Mouse (Mus musculus): ENCODE results near the gene Gm16867. TPM values are rescaled to one million over a fixed set of nuclear protein-coding genes. Genes with fewer than 3 reads are reported as not detected.
"Not testable (repeated sequence)": the region's sequence is repeated elsewhere in the genome, so short reads cannot be mapped to it uniquely, and the experiment has no call there.

The Gm16867 gene
- polyA plus RNA-seq, 1 experiment from 2014 or later = not detected

DNA sequence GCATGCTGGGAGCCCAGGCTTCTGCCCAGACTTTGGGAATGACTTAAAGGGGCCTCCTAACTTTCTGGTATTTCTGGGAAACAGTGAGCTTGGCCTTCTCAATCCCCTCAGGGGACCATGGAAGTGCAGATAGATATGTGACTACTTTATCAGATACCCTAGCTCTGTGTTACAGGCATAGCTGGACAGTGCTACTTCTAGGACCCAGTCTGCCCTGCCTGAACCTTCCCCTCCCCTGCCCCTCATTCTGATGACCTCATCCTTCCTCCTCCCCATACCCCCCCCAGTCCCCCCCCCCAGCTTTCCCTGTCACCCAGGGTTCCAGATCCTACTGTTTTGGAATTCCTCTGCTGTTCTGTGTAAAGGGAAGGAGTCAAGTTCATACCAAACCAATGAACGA is 56.2 kb downstream of the Gm16867 start:
- not testable (repeated sequence) for H3K9me3 ChIP-seq (ENCODE audit: control insufficient read depth, low read depth, low read length); ATAC-seq (ENCODE audit: insufficient number of reproducible peaks, insufficient read depth, low FRiP score, low read depth); H3K9ac ChIP-seq (replicated peaks; ENCODE audit: low read depth, low read length); H3K4me3 ChIP-seq (ENCODE audit: low read depth, low read length); H3K4me2 ChIP-seq (replicated peaks; ENCODE audit: low read depth, low read length); H3K27ac ChIP-seq (ENCODE audit: low read length); H3K36me3 ChIP-seq (ENCODE audit: control insufficient read depth, insufficient read depth, low read length); H3K27me3 ChIP-seq (ENCODE audit: control insufficient read depth, insufficient read depth, low read length); H3K4me1 ChIP-seq (ENCODE audit: control insufficient read depth, insufficient read depth, low read length)
- no CpG with 5 or more reads among the region's 1 CpGs for WGBS

DNA sequence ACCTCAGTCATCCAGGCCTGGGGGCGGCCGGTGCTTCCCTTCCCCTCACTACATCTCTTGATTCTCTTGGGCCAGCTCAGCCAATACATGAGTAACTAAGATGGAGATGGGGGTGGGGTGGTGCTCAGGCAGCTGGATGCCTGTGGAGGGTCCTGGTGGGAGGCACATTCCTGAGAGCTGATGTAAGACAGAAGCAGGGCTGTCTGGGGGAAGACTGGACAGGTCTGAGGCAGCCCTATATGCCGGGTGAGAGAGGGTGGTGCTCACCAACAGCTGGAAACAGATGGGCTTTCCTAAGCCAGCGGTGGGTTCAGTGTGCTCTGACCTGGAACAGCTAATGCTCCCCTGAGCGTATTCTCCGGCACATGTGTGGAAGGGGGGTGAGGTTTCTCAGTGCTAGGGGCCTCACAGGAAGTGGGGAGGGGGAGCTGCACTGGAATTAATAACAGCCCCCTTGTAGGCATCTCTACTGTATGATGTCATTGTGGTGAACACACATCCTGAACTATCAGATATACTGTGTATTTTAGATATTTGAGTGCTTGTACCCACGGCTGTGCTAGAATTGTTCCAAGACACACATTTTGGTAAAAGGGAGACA is 60.0 kb downstream of the Gm16867 start:
- not testable (repeated sequence) for H3K4me1 ChIP-seq (ENCODE audit: control insufficient read depth, insufficient read depth, low read length); H3K9me3 ChIP-seq (ENCODE audit: control insufficient read depth, low read depth, low read length); H3K36me3 ChIP-seq (ENCODE audit: control insufficient read depth, insufficient read depth, low read length); H3K27ac ChIP-seq (ENCODE audit: low read length); H3K27me3 ChIP-seq (ENCODE audit: control insufficient read depth, insufficient read depth, low read length); H3K9ac ChIP-seq (replicated peaks; ENCODE audit: low read depth, low read length); H3K4me2 ChIP-seq (replicated peaks; ENCODE audit: low read depth, low read length); H3K4me3 ChIP-seq (ENCODE audit: low read depth, low read length)
- peak; percentile 96 for ATAC-seq (ENCODE audit: insufficient number of reproducible peaks, insufficient read depth, low FRiP score, low read depth)
- whole genome bisulfite sequencing = no CpG with 5 or more reads among the region's 7 CpGs

DNA sequence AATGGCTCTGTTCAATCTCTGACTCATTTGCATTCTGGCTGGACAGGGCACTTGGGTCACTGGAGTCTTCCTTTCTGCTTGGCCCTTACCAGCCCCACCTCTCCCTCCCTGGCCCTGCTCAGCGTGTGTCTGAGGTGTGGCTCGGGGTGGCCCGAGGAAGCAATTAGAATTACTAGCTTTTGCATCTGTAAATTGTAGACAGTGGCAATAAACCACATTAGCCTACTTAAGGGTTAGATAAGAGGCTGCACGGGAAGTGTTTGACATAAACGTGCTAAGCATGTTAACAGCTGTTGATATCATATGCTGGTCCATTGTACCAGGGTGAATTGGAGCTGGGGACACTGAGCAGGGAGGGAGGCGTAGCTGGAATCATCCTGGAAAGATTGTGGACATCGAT is 62.2 kb downstream of the Gm16867 start:
- not testable (repeated sequence) for ATAC-seq (ENCODE audit: insufficient number of reproducible peaks, insufficient read depth, low FRiP score, low read depth); H3K4me1 ChIP-seq (ENCODE audit: control insufficient read depth, insufficient read depth, low read length); H3K36me3 ChIP-seq (ENCODE audit: control insufficient read depth, insufficient read depth, low read length); H3K27me3 ChIP-seq (ENCODE audit: control insufficient read depth, insufficient read depth, low read length); H3K27ac ChIP-seq (ENCODE audit: low read length); H3K9me3 ChIP-seq (ENCODE audit: control insufficient read depth, low read depth, low read length); H3K9ac ChIP-seq (replicated peaks; ENCODE audit: low read depth, low read length); H3K4me3 ChIP-seq (ENCODE audit: low read depth, low read length); H3K4me2 ChIP-seq (replicated peaks; ENCODE audit: low read depth, low read length)
- WGBS = no CpG with 5 or more reads among the region's 7 CpGs

DNA sequence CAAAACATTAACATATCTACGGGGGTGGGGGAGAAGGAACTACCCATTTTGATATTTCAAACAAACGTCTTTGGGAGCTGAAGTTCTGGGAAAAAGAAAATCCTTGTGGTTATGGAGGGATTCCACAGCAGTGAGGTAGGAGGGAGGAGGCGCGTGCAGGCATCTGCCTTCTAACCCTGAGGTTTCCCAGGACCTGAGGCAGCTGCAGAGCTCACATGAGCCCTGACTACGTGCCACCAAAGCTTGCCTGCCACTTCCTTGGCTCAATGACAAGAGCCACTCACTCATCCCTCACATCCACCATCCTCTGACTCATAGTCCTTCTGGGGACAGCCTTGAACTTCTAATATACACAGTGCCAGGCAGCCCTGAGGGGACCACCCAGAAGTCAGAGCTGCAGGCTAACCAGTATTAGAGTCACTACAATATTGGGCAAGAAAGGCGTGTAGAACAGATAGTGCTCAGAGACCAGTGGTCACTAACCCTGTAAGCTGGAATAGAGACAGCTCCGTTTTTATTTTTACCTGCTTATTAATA is 64.4 kb downstream of the Gm16867 start:
- not testable (repeated sequence) for H3K27ac ChIP-seq (ENCODE audit: low read length); H3K4me3 ChIP-seq (ENCODE audit: low read depth, low read length); H3K27me3 ChIP-seq (ENCODE audit: control insufficient read depth, insufficient read depth, low read length); H3K4me2 ChIP-seq (replicated peaks; ENCODE audit: low read depth, low read length); H3K9ac ChIP-seq (replicated peaks; ENCODE audit: low read depth, low read length); ATAC-seq (ENCODE audit: insufficient number of reproducible peaks, insufficient read depth, low FRiP score, low read depth); H3K4me1 ChIP-seq (ENCODE audit: control insufficient read depth, insufficient read depth, low read length); H3K9me3 ChIP-seq (ENCODE audit: control insufficient read depth, low read depth, low read length); H3K36me3 ChIP-seq (ENCODE audit: control insufficient read depth, insufficient read depth, low read length)
- no CpG with 5 or more reads among the region's 7 CpGs for WGBS

DNA sequence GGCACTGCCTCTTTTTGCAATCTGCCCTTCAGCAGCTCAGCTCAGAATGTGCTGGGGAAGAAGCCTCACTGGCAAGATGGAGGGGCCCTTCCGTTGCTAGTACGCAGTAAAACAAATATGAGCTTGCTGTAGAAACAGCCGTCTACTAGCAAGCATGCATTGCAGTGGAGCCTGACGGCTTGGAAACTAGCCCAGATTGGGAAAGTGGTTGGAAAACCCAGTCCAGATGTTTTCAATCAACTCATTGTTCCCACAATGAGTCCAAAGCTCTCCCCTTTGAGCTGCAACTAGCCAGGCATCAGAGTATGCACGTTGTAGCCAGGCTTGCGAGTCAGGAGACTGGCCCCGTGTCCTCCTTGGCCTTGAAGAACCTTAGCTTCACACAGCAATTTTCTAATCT is 82.2 kb downstream of the Gm16867 start:
- no CpG with 5 or more reads among the region's 7 CpGs for WGBS
- H3K9me3 ChIP-seq (ENCODE audit: control insufficient read depth, low read depth, low read length); H3K27me3 ChIP-seq (ENCODE audit: control insufficient read depth, insufficient read depth, low read length); H3K4me3 ChIP-seq (ENCODE audit: low read depth, low read length); H3K4me1 ChIP-seq (ENCODE audit: control insufficient read depth, insufficient read depth, low read length); H3K36me3 ChIP-seq (ENCODE audit: control insufficient read depth, insufficient read depth, low read length); H3K4me2 ChIP-seq (replicated peaks; ENCODE audit: low read depth, low read length); H3K9ac ChIP-seq (replicated peaks; ENCODE audit: low read depth, low read length); H3K27ac ChIP-seq (ENCODE audit: low read length): not testable (repeated sequence)
- ATAC-seq (ENCODE audit: insufficient number of reproducible peaks, insufficient read depth, low FRiP score, low read depth) = peak; percentile 49; the same call in 1 of the 2 replicates

DNA sequence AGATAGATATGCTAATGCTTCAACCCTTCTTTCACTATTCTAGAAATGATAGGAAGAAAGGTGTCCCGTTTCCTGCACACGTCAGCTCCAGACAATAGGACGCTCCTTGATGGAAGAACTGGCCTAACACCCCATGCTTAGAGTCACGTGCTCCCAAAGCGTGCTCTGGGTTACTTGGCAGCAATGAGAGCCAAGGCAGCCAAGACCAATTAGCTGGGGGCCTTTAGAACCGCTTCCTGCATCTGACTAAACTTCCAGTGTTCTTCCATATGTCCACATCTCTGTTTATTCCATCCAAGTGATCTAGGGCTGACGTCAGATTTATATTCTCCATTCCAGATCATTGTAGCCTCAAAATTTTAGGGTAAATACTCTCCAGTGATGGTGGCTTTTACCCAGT is 85.6 kb downstream of the Gm16867 start:
- H3K4me2 ChIP-seq (replicated peaks; ENCODE audit: low read depth, low read length); H3K9me3 ChIP-seq (ENCODE audit: control insufficient read depth, low read depth, low read length); H3K27ac ChIP-seq (ENCODE audit: low read length); H3K4me1 ChIP-seq (ENCODE audit: control insufficient read depth, insufficient read depth, low read length); H3K27me3 ChIP-seq (ENCODE audit: control insufficient read depth, insufficient read depth, low read length); ATAC-seq (ENCODE audit: insufficient number of reproducible peaks, insufficient read depth, low FRiP score, low read depth); H3K36me3 ChIP-seq (ENCODE audit: control insufficient read depth, insufficient read depth, low read length); H3K9ac ChIP-seq (replicated peaks; ENCODE audit: low read depth, low read length); H3K4me3 ChIP-seq (ENCODE audit: low read depth, low read length): not testable (repeated sequence)
- WGBS = no CpG with 5 or more reads among the region's 7 CpGs

Other genes with a start within 250 kb of the Gm16867 start
- gene Synb, start 209.1 kb downstream of the Gm16867 start, polyA plus RNA-seq (2014; fragmentation: Nextera tagmentation; extraction: Ambion mirVana) = 0.06 TPM in 1 of 2 replicates, not detected in the other
- gene Gm27179, start 9.2 kb upstream of the Gm16867 start, polyA plus RNA-seq (2014; fragmentation: Nextera tagmentation; extraction: Ambion mirVana) = not detected in 2 replicates
- 18.7 and 20.5 TPM in 2 replicates for gene Entpd4b, start 52.1 kb upstream of the Gm16867 start, polyA plus RNA-seq (2014; fragmentation: Nextera tagmentation; extraction: Ambion mirVana)

All from stomach, embryonic 14.5 days (tissue).